Mouse (Mus musculus) Muller cell, postnatal 12 days (primary cell): ENCODE measurements around the gene Atp7b.

Source experiments
- DNase-seq: peaks from one replicate; pipeline ENCODE4 v3.0.0-alpha.2; 2015; ENCODE audit errors: inconsistent ontology term

Atp7b gene

DNA sequence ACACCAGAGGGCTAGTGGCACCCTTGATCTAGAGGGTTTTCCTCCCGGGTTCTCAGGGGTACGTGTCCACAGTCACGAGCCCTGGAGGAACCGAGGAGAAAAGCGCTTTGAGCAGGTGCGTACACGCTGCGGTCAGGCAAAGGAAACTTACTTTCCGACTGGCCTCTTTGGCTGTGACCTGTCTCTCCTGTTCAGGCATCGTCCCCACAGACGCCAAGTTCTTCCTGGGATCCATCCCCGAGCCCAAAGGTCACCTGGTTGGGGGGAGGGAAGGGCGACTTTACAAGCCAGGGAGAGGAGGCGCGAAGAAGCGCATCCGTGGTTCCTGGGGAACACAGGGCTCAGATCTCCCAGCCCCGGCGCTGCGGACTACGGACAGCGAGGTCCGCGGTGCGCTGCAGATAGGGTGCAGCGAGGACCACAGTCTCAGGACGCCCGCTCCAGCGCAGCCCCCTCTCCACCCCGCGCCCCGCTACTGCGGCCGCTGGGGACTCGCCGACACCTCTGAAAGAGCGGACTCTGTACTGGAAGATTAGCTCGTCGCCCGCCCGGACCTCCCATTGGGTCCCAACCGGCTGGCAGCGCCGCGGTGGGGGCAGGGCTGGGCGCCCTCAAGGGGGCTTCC lies at the start of gene Atp7b:
Gene Atp7b, minus strand, starts transcription at position 485 of the 625 bp plus-strand sequence.
- no peak for DNase-seq

DNA sequence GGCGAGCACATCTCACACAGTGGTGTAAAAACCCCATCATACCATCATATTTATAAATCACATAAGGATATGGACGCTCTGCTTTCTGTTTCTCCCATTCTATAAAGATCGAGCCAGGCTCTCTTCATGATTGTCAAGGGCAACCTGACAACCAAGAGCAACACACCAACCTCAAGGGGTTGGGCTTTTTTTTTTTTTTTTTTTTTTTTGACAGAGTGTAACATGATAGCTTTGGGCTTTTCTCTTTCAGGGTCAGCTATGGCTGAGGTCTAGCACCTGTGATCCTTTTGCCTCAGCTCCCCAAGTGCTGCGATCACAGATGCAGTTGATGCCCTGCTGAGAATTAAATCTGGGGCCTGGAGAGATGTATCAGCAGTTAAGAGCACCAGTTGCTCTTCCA lies 46.9 kb upstream of the Atp7b start:
- DNase-seq = no peak

DNA sequence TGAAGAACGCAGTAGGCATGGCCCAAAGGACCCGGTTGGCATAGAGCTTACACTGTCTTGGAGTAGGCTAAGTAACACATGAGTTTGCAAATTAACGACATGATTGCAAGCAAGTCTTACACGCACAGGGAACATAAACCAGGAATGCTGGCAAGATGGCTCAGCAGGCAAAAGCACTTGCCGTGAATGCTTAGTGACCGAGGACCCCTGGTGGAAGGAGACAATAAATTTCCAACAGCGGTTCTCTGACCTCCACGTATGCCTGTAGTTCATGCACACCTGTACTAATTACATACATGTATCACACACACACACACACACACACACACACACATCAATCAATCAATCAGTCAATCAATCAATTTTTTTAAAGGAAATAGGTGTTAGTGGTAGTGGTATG lies 31.5 kb upstream of the Atp7b start:
- DNase-seq = no peak

DNA sequence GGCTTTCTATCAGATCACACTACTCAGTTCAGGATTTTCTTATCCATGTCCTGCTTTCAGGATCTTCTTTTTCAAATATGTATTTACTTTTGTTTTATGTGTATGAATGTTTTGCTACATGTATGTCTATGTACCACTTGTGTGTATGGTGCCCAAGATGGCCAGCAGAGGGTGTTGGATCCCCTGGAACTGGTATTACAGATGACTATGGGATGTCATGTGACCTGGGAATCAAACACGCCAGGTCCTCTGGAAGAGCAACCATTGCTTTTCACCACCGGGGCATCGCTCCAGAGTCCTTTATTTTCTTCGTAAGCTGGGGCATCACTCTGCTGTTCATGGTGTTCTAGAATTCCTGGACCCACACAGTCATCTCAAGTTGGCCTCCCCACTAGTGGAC lies 29.1 kb upstream of the Atp7b start:
- no peak for DNase-seq

DNA sequence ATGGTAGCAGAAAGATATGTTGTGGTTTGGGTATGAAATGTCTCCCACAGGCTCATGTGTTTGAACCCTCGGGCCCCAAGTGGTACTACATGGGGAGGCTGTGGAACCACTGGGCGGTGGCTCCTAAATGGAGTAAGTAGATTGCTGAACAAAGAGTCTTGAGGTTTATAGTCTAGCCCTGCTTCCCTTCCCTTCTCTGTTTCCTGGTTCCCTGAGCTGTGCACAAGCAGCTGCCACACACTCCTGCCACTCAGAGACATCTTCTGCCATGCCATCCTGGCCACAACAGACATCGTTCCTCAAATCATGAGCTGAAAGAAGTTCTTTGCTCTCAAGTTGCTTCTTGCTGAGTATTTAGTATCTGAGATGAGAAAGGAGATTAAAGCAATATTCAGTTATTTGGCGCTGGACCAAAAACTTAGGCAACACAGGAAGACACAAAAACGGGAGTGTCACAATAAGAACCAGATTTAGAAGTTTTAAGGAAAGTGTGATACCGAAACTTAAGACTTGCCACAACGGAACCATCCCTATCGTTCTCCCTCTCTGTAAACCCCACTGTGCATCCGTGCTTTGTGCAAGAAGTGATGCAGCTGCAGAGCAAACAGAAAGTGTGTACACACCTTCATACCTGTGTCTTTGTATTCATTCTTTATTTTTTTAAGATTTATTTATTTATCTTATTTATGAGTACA lies 19.4 kb upstream of the Atp7b start:
- DNase-seq = no peak

DNA sequence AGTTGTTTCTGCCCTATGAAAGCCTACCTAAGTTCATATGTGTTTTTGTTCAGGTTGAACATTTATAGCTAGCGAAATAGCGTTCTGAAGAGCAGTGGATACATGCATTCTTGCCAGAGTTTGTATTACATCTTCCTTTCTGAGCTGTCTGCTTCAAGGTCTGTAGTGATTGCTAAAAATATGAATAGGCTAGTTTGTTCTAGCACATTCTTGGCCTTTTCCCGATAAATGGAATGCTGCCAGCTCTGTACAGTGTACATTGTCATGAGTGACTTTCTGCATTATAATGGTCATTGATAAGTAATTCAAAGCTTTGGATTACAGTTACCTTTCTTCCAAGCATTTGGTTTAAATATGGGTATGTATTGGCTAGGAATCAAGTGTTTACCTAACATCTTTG lies 1.0 kb upstream of the Atp7b start:
- no peak for DNase-seq

DNA sequence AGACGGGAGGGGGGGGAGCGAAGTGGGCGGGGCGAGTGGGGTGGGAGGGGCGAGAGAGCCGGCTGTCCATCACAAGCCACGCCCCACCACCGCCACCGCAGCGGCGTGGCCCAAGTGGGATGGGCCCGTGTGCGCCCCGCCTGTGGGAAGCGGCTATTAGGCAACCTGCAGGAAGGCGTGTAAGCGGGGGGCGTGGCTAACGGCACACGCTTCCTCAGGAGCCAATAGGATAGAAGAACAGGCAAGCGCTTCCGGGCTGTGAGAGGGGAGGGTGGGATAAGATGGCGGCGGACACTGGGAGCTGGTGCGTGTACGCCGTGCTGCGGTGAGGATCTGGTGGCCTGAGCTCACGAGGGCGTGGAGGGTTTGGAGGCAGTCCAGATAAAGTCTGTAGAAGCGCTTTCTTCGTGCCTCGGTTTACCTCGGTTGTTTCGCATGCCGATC lies 363 bp upstream of the Atp7b start, which contains the start of gene Alg11:
Gene Alg11, plus strand, starts transcription at position 276 of the 444 bp plus-strand sequence.
- peak; percentile 98 for DNase-seq

DNA sequence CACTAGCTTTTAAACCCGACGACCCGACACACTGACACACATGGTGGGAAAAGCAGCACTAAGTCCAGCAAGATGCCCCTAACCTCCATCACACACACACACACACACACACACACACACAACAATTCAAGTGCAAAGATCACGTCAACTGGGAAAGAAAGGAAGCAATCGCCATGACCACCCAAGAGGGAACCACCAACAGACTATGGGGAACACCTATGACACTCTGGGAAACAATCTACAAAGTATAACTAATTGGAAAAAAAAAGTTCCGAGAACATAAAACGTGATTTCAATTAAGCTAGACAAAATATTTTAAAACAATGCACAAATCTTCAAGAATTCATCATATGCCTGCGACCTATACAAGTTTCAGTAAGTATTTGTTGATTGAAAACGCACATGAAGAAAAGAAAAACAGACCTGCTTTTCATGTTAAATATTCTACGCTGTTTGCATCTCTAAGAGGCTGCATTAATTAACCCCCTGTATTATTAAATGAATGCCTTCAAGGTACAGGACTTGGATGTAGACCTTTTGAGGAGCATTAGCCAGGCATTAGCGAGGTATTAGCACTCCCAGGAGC lies 859 bp downstream of the Atp7b start:
- DNase-seq = no peak

DNA sequence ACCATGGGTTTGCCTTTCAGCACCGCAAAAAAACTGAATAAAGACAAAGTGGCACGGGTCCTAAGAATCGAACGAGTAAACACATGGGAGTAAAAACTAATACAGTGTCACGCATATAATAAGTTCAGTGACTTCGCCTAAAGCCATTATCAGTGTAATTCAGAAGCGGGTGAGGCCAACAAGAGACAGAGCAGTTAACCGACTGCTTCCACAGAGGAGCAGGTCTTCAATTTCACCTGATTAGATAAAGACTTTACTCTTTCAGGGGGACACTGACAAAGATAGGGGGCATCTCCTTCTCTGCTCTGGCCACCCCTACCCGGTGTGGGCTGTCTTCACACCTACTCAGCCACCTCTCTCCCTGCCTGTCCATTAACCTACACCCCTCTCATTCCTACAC lies 1.7 kb downstream of the Atp7b start:
- no peak for DNase-seq

DNA sequence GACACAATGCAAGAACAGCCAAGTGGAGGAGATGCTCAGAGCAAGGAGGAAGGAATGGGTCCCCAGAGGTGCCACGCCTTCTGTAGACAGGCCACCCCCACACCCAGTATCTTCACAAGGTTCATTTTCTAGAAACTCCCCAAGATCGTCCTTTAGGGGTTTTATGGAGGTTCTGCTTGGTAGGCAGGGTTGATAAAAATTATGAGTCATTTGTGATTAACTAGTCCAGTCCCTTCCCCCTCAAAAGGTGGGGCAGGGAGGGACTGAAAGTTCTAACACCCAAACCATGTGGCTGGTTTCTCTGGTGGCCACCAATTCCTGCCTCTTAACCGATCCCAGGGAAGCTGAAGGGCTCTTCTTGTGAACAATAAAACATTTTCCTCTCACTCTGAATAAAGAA lies 3.3 kb downstream of the Atp7b start:
- no peak for DNase-seq

DNA sequence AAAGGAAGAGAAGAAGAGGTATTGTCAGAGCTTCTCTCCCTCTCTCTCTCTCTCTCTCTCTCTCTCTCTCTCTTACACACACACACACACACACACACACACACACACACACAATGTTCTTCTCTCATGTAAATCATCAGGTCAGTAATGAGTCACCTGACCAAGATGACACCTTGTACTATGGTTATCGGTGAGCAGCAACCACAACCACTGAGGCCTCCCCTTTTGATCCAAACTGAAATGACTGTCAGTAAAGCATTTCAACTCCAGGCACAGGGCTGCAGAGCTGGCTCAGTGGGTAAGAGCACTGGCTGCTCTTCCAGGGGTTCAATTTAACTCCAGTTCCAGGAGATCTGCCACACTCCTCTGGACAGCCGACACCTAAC lies 4.6 kb downstream of the Atp7b start:
- DNase-seq = no peak

DNA sequence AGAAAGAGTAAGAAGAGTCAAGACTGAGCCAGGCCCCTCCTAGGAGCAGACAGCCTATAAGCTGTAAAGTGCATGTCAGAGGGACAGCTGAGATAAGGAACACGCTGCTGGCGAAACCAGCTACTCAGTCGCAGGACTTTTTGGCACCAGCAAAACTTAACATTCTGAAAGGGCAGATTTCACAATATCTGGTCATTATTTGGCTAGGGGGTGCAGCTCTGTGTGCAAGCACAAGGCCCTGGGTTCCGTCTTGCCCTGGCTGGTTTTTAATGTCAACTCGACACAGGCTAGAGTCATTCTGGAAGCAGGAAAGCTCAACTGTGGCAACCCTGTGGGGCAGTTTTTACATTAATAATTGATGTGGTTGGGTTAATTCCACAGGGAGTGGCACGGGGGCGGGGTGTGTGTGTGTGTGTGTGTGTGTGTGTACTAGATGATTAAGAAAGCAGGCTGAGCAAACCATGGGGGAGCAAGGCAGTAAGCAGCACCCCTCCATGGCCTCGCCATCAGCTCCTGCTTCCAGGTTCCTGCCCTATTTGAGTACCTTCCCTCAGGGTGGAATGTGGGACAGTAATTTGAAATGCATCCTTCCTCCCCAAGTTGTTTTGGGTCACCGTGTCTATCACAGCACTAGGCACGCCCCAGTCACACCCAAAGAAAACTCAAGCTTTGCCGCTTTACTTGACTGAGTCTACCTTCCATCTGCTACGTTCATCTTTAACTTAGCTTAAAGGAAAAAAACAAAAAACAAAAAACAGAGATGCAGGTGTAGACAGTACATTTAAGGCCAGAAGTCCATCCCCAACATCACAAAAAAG lies 5.2 kb downstream of the Atp7b start:
- DNase-seq = no peak

DNA sequence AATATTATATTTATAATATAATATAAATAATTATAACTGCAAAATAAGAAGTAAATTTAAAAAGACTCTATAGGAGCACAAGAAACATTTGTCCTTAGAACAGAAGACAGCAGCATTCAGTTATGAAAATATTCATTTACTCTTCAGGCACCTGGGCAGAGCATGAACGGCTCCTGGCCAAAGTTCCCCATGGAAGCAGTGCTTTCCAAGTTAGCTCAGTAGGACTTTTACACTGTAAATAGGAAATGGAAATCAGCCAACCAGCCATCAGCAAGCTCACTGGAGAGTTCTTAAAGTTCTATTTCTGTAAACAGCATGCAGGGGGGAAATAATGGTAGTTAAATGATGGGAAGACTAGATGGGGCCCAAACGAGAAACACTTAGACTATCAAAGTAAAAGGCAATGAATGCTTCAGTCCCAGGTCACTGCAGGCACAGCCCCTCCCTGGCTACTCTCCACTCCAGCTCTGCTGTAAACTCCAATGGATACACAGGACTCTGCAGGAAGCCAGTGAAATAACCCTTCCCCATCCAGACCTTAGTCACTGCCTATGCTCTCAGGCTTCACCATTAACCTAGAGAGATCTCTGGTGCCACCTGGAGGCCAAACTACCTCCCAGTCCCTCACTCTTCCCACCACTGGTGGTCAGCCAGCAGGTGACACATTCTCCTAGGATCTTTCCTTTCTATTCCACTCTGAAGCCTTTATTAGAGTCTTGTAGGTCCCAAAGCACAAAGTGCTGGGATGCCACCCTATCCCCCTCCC lies 12.2 kb downstream of the Atp7b start:
- peak; percentile 57 for DNase-seq

DNA sequence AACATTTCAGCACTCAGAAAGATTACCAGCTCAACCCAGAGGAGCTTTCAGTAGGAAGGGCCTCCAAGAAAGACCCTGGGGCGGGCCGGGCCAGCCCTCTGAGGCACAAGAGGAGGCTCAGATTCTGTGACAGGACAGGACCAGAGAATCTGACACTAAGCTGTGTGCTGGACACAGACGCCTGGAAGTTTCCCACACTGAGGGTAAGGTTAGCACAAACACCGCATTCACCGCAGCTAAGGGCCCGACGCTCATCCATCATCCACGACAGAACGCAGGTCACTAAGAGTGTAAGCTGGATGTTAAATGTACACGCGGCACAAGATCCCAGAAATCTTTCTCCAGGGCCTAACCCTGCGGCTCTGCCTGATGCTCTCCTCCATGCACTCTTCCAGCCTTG lies 16.4 kb downstream of the Atp7b start:
- DNase-seq = no peak

DNA sequence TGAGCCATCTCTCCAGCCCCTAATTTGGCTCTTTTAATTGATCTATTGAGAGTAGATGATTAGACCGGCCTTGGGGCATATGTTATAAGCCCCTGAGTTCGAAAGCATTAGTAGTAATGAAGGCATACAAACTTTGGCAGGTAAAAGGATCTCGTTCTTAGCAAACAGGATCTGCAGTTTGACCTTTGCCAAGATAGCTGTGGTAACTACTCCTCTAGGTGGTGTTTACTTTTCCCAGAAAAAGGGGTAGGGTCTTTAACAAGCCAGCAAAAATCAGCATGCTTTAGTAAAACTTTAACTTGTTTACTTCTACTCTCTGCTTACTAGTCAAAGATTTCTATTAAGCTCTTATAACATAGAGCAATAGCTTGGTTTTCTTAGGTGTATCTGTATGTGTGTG lies 17.6 kb downstream of the Atp7b start:
- DNase-seq = no peak

DNA sequence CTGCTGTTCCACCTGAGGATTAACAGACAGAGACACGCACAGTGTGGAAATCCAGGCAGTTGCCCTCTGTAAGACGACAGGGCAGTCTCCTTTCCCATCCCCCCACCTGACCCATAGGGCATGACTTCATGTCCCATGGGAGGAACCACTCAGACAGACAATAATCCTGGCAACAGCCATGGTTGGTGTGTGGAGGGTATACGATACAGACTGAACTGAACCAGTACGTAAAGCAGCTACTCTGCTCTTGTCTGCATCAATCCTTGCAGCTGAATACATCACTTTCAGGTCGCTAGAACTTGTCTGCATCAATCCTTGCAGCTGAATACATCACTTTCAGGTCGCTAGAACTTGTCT lies 20.0 kb downstream of the Atp7b start:
- DNase-seq = no peak

DNA sequence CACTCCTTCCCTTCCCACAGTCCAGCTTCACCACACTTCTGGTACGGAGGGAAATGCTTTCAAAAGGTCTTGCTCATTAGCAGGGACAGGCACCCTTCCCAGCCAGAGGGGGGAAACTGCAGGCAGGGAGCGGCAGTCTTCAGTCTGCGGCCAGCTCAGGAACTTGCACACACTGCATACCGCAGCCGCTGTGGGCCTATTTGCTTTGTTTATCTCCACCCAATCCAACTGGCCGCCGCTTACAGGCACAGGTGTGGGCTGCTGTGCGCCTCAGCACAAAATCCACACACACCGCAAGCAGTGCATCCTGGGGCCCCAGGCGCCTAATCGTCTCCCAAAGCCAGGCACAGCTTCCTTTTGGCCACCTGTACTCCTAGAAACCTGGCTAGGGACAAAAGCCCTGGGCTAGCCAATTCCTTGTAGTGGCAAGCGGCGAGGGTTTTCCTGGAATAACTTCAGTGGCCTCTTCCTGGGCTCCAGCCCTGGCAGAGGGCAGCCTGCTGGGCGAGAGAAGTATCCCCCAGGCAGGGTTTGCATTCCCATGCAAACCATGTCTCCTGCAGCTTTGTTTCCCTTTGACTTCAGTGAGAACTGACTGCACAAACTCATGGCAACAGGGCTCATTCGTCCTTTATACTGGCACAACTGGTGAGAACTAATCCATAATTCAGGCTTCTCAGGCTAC lies 20.5 kb downstream of the Atp7b start:
- peak; percentile 74 for DNase-seq

DNA sequence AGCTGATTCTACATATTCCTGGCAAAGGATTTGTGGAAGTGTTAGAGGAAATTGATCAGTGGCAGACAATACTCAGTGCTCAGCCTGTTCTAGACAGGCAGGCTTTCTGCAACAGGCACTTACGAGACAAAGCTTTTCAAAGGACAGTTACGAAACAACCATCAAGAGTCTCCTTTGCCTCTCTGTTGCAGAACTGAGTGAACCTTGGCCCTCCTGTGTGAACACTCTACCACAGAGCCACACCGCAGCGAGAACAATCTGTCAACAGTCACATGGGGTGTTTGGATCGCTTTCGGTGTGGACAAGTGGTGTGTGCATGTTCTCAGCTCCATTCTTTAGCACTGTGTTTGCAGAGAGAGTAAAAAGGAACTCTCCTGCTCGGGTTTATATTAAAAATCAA lies 23.1 kb downstream of the Atp7b start:
- DNase-seq = no peak

DNA sequence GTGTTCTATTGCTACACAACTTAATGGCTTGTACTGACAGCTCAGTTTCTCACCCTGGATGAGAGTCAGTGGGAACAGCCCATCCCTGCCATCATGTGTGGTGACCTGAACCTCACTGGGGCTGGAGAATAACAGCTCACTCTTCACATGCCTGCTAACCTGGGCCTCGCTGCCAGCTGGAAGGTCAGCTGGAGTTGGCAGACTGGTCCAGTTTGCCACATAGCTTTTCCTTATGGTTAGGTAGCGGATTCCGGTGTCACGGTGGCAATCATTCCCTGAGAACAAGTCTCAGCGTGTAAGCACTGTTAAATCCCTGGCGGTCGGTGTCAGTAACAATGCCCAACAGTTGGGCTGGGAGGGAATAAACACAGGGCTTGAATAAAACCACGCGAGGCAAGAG lies 24.0 kb downstream of the Atp7b start:
- no peak for DNase-seq

DNA sequence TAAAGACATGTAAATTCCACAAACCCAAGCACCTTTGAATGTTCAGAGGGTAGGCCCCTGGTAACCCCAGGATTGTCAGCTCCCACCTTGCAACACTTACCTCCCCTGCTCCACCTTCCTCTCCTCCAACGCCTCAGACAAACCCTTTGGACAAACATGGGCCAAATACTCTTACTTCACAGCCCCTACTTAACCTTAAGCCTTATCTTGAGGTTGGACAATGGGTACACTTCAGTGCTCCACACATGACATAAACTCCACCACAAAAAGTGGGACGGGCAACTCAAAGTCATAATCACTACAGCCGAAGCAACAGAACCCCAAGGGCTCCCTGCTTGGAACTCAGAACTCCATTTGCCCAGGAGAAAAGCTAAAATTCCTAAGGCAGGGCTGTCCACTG lies 29.1 kb downstream of the Atp7b start:
- no peak for DNase-seq

DNA sequence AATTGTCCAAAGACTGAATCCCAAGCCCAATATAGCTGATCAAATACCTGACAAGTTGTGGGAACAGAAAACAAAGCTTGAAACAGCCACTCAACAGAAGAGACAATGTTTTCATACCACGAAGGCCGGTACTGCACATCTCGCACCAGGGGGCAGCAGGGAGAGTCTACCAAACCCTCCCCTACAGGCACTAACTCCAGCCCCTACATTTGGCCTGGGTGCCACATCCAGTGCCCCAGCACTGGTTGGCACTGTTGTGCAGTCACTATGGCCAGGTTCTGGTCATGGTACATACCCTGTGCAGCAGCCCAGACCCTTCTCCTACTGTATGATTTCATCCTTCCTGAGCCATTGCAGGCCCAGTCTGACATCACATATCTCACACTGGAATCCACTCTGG lies 31.1 kb downstream of the Atp7b start:
- no peak for DNase-seq
